Comparison of ENCODE assay signal across 19 mouse cellular contexts in genomic region chr16:31024221-31024620, GRCm38 (mm10). TPM values are rescaled to one million over a fixed set of nuclear protein-coding genes. Genes with fewer than 3 reads are reported as not detected.
DNase-seq lines count a peak whose midpoint lies in the region; ATAC-seq and TF ChIP-seq lines count a peak whose summit lies in the region.
"Had no signal": no experiment of that assay in that cellular context is flagged by ENCODE, and none has a peak within 500 bp of the region (broad histone marks: within the 10 kb centered on the region; RNA-seq: fewer than 3 reads in every experiment).

No protein-coding gene starts in this region.

- no peak overlapping the region for H3K4me3 ChIP-seq in forebrain, embryonic 10.5 days
- no peak overlapping the region for H3K4me3 ChIP-seq in forebrain, postnatal 0 days (ENCODE audit: low read depth, low read length)
- H3K4me3 ChIP-seq in midbrain, embryonic 10.5 days = no peak overlapping the region
- H3K4me3 ChIP-seq in midbrain, postnatal 0 days (ENCODE audit: low read depth, low read length) = no peak overlapping the region
- H3K4me3 ChIP-seq: heart, embryonic 13.5 days had no signal

- H3K36me3 ChIP-seq in forebrain, embryonic 10.5 days (replicated peaks) = 0 out of 2 replicates have a peak, but pooled peaks cover 2% of the 10 kb centered on the region
- no peaks in the 10 kb centered on the region for H3K36me3 ChIP-seq in forebrain, postnatal 0 days (ENCODE audit: insufficient read depth)
- H3K36me3 ChIP-seq in midbrain, embryonic 10.5 days = no peaks in the 10 kb centered on the region
- no peaks in the 10 kb centered on the region for H3K36me3 ChIP-seq in midbrain, postnatal 0 days (ENCODE audit: insufficient read depth, low read length)
- H3K36me3 ChIP-seq: heart, embryonic 13.5 days had no signal

- H3K9ac ChIP-seq in forebrain, postnatal 0 days = no peak overlapping the region
- no peak overlapping the region for H3K9ac ChIP-seq in midbrain, postnatal 0 days (replicated peaks; ENCODE audit: low read length, poor library complexity, severe bottlenecking)
- H3K9ac ChIP-seq: heart, embryonic 13.5 days; hindbrain, embryonic 14.5 days had no signal

- DNase-seq in forebrain, embryonic 10.5 days (ENCODE audit: extremely low spot score, low spot score) = no peak
- DNase-seq in forebrain, postnatal 0 days = no peak
- DNase-seq in midbrain, embryonic 10.5 days (ENCODE audit: low spot score) = no peak
- DNase-seq in midbrain, postnatal 0 days (ENCODE audit: low spot score) = no peak
- DNase-seq in retina, postnatal 7 days (ENCODE audit: low read depth, low spot score) = peak; percentile 24
- no peak for DNase-seq in retina, embryonic 14.5 days (ENCODE audit: low spot score)
- DNase-seq: adrenal gland, postnatal 10 days; B cell, adult 2 months; cerebellum, adult 11 months; cerebellum, adult 8-10 months; cerebellum, postnatal 14 days; gastrocnemius, postnatal 14 days; heart, postnatal 4 days had no signal

- no peak overlapping the region for H3K4me2 ChIP-seq in forebrain, postnatal 0 days (ENCODE audit: low read depth)
- no peak overlapping the region for H3K4me2 ChIP-seq in midbrain, postnatal 0 days (ENCODE audit: low read depth, low read length, poor library complexity, severe bottlenecking)
- H3K4me2 ChIP-seq: heart, embryonic 13.5 days; hindbrain, embryonic 14.5 days had no signal

- H3K27ac ChIP-seq in forebrain, embryonic 10.5 days = peak overlapping the region; percentile 75
- no peak overlapping the region for H3K27ac ChIP-seq in forebrain, postnatal 0 days (ENCODE audit: low read depth, low read length)
- peak overlapping the region; percentile 69 for H3K27ac ChIP-seq in midbrain, embryonic 10.5 days (replicated peaks)
- no peak overlapping the region for H3K27ac ChIP-seq in midbrain, postnatal 0 days (ENCODE audit: low read depth, low read length)
- H3K27ac ChIP-seq: heart, embryonic 13.5 days; hindbrain, embryonic 14.5 days had no signal

- ATAC-seq in forebrain, postnatal 0 days = no peak
- ATAC-seq in midbrain, postnatal 0 days (ENCODE audit: low FRiP score) = no peak
- 0 out of 2 replicates have a peak, but pooled peaks have one; percentile 25 for ATAC-seq in monocyte, adult 5-6 weeks (replicated peaks; ENCODE audit: insufficient number of reproducible peaks, low FRiP score, low TSS enrichment, poor library complexity, severe bottlenecking)
- ATAC-seq in inflammation-experienced regulatory T-cells, adult 6 months = no peak
- ATAC-seq: CD4-positive, CD25-positive, alpha-beta regulatory T cell, adult 4 months; forebrain, embryonic 14.5 days had no signal

- peaks cover 42% of the 10 kb centered on the region for H3K4me1 ChIP-seq in forebrain, embryonic 10.5 days
- 0 out of 2 replicates have a peak, but pooled peaks cover 3% of the 10 kb centered on the region for H3K4me1 ChIP-seq in forebrain, postnatal 0 days (ENCODE audit: insufficient read depth)
- peaks cover 41% of the 10 kb centered on the region for H3K4me1 ChIP-seq in midbrain, embryonic 10.5 days
- H3K4me1 ChIP-seq in midbrain, postnatal 0 days (ENCODE audit: insufficient read depth, low read length) = no peaks in the 10 kb centered on the region; the same call in none of the 2 replicates

- no peaks in the 10 kb centered on the region for H3K9me3 ChIP-seq in forebrain, embryonic 10.5 days
- H3K9me3 ChIP-seq in forebrain, postnatal 0 days (ENCODE audit: low read length) = no peaks in the 10 kb centered on the region
- no peaks in the 10 kb centered on the region for H3K9me3 ChIP-seq in midbrain, embryonic 10.5 days (replicated peaks)
- no peaks in the 10 kb centered on the region for H3K9me3 ChIP-seq in midbrain, postnatal 0 days (ENCODE audit: low read length)
- H3K9me3 ChIP-seq: heart, embryonic 13.5 days had no signal

- no peak for TF ChIP-seq CTCF in forebrain, postnatal 0 days (IDR thresholded peaks at IDR 0.05; ENCODE audit: low read depth)
- TF ChIP-seq CTCF in midbrain, postnatal 0 days (IDR thresholded peaks at IDR 0.05) = no peak

- H3K27me3 ChIP-seq in forebrain, embryonic 10.5 days (ENCODE audit: poor library complexity, severe bottlenecking) = no peaks in the 10 kb centered on the region
- H3K27me3 ChIP-seq in forebrain, postnatal 0 days (ENCODE audit: insufficient read depth, low read length) = no peaks in the 10 kb centered on the region
- no peaks in the 10 kb centered on the region for H3K27me3 ChIP-seq in midbrain, embryonic 10.5 days (ENCODE audit: low read depth, poor library complexity, severe bottlenecking)
- H3K27me3 ChIP-seq in midbrain, postnatal 0 days (ENCODE audit: insufficient read depth, low read length) = no peaks in the 10 kb centered on the region
- H3K27me3 ChIP-seq: heart, embryonic 13.5 days had no signal

- WGBS in forebrain, embryonic 10.5 days = 54% methylated on average over 7 of the region's 7 CpGs
- 42% methylated on average over 7 of the region's 7 CpGs for WGBS in forebrain, postnatal 0 days
- 57% methylated on average over 7 of the region's 7 CpGs for WGBS in midbrain, embryonic 10.5 days
- whole genome bisulfite sequencing in midbrain, postnatal 0 days = 47% methylated on average over 7 of the region's 7 CpGs

RNA-seq across cellular contexts. Expression of gene Xxylt1, which starts 57.0 kb away (rescaled TPM):
- 13.9 and 14.4 TPM in 2 replicates for polyA plus RNA-seq in forebrain, embryonic 10.5 days (2016; fragmentation: Nextera tagmentation; extraction: Ambion mirVana)
- total RNA-seq in forebrain, postnatal 0 days (2014; rRNA removed) = 17.4 and 24.3 TPM in 2 replicates
- polyA plus RNA-seq in forebrain, postnatal 0 days (2015; fragmentation: Nextera tagmentation; extraction: Ambion mirVana) = 8.6 and 14.0 TPM in 2 replicates
- polyA plus RNA-seq in midbrain, embryonic 10.5 days (2016; fragmentation: Nextera tagmentation; extraction: Ambion mirVana) = 13.6 and 14.0 TPM in 2 replicates
- total RNA-seq in midbrain, postnatal 0 days (2014; rRNA removed) = 34.5 and 42.9 TPM in 2 replicates
- polyA plus RNA-seq in midbrain, postnatal 0 days (2015; fragmentation: Nextera tagmentation; extraction: Ambion mirVana) = 17.1 and 18.2 TPM in 2 replicates
- total RNA-seq in monocyte, adult 5-6 weeks (2017) = 2.2 to 8.6 TPM (median 4.5 TPM) in 3 replicates
- 10 to 100 TPM in 2 of 3 experiments, 1 to 10 TPM in 1; 5.3 to 17.0 (median 16.5) TPM for polyA plus RNA-seq in inflammation-experienced regulatory T-cells, adult 6 months (2017; shearing (Covaris generic))

Comparison
In these comparisons a context has a peak if more than half of its experiments do, and no peak if none do; other contexts are left out.
1. H3K27ac ChIP-seq: peak in forebrain, embryonic 10.5 days (single experiment) and midbrain, embryonic 10.5 days (single experiment); none in forebrain, postnatal 0 days (single experiment) and midbrain, postnatal 0 days (single experiment).